Mouse (Mus musculus): ENCODE results near the gene Sem1. TPM values are rescaled to one million over a fixed set of nuclear protein-coding genes. Genes with fewer than 3 reads are reported as not detected.
A peak's percentile ranks its signal among the peaks of the same experiment; 100 is the strongest.

The Sem1 gene
- polyA plus RNA-seq (2012; rRNA removed): 19.0 and 26.7 TPM in 2 replicates

- DNase-seq: peak; percentile 88
- Histone ChIP-seq H3K4me1 (ENCODE audit: control insufficient read depth, insufficient read depth, low read length) (peaks cover 14% of the 10 kb centered on the region; the same call in 1 of the 2 replicates), H3K4me3 (replicated peaks; ENCODE audit: extremely low read depth, low read depth, low read length) (peak within 1 kb of the TSS; percentile 99)
- TF ChIP-seq POLR2A (IDR thresholded peaks at IDR 0.05; ENCODE audit: borderline replicate concordance, extremely low read depth, low read depth, low read length) (peak; percentile 76; the same call in 1 of the 2 replicates), CTCF (IDR thresholded peaks at IDR 0.05; ENCODE audit: insufficient read depth, low read length) (no peak)
- 1% methylated on average over 59 of the region's 59 CpGs for WGBS
Measured at GRCm38 (mm10) chr6:6578304-6579149, at the start of gene Sem1. Sem1 (minus strand) TSS chr6:6578663.

GRCm38 (mm10) chr6:6622846-6623749 lies 44.6 kb upstream of the Sem1 start:
- WGBS: 55% methylated on average over 16 of the region's 16 CpGs
- no peaks in the 10 kb centered on the region for H3K4me1 ChIP-seq (ENCODE audit: control insufficient read depth, insufficient read depth, low read length)
- DNase-seq: peak; percentile 6
- H3K4me3 ChIP-seq (replicated peaks; ENCODE audit: extremely low read depth, low read depth, low read length): no peak overlapping the region
- TF ChIP-seq CTCF (IDR thresholded peaks at IDR 0.05; ENCODE audit: insufficient read depth, low read length) (no peak), POLR2A (IDR thresholded peaks at IDR 0.05; ENCODE audit: borderline replicate concordance, extremely low read depth, low read depth, low read length) (no peak)

- 55% methylated on average over 8 of the region's 8 CpGs for WGBS
- H3K4me3 ChIP-seq (replicated peaks; ENCODE audit: extremely low read depth, low read depth, low read length): no peak overlapping the region
Measured at GRCm38 (mm10) chr6:6603561-6604544, 25.4 kb upstream of the Sem1 start.

GRCm38 (mm10) chr6:6586313-6586712 lies 7.8 kb upstream of the Sem1 start:
- H3K4me3 ChIP-seq (replicated peaks; ENCODE audit: extremely low read depth, low read depth, low read length): no peak overlapping the region
- no peak for DNase-seq
- TF ChIP-seq CTCF (IDR thresholded peaks at IDR 0.05; ENCODE audit: insufficient read depth, low read length): no peak
- no peak for TF ChIP-seq POLR2A (IDR thresholded peaks at IDR 0.05; ENCODE audit: borderline replicate concordance, extremely low read depth, low read depth, low read length)
- 65% methylated on average over 2 of the region's 2 CpGs for WGBS
- H3K4me1 ChIP-seq (ENCODE audit: control insufficient read depth, insufficient read depth, low read length): no peaks in the 10 kb centered on the region

More at GRCm38 (mm10) chr6:6603561-6604544, 25.4 kb upstream of the Sem1 start:
- no peak for TF ChIP-seq POLR2A (IDR thresholded peaks at IDR 0.05; ENCODE audit: borderline replicate concordance, extremely low read depth, low read depth, low read length)
- no peak for TF ChIP-seq CTCF (IDR thresholded peaks at IDR 0.05; ENCODE audit: insufficient read depth, low read length)
- no peak for DNase-seq
- H3K4me1 ChIP-seq (ENCODE audit: control insufficient read depth, insufficient read depth, low read length): no peaks in the 10 kb centered on the region

GRCm38 (mm10) chr6:6581849-6582248 lies 3.4 kb upstream of the Sem1 start:
- 57% methylated on average over 2 of the region's 2 CpGs for WGBS
- TF ChIP-seq POLR2A (IDR thresholded peaks at IDR 0.05; ENCODE audit: borderline replicate concordance, extremely low read depth, low read depth, low read length) (no peak), CTCF (IDR thresholded peaks at IDR 0.05; ENCODE audit: insufficient read depth, low read length) (no peak)
- H3K4me1 ChIP-seq (ENCODE audit: control insufficient read depth, insufficient read depth, low read length): peaks cover 6% of the 10 kb centered on the region; the same call in 1 of the 2 replicates
- H3K4me3 ChIP-seq (replicated peaks; ENCODE audit: extremely low read depth, low read depth, low read length): no peak overlapping the region
- no peak for DNase-seq

- TF ChIP-seq POLR2A (IDR thresholded peaks at IDR 0.05; ENCODE audit: borderline replicate concordance, extremely low read depth, low read depth, low read length): no peak
- no peak for TF ChIP-seq CTCF (IDR thresholded peaks at IDR 0.05; ENCODE audit: insufficient read depth, low read length)
- Histone ChIP-seq H3K4me3 (replicated peaks; ENCODE audit: extremely low read depth, low read depth, low read length) (peak overlapping the region; percentile 99), H3K4me1 (ENCODE audit: control insufficient read depth, insufficient read depth, low read length) (peaks cover 14% of the 10 kb centered on the region)
- under 1% methylated on average over 17 of the region's 17 CpGs for WGBS
- DNase-seq: no peak
Measured at GRCm38 (mm10) chr6:6577741-6578284, 650 bp downstream of the Sem1 start.

GRCm38 (mm10) chr6:6577291-6577690 lies 1.2 kb downstream of the Sem1 start:
- peaks cover 17% of the 10 kb centered on the region for H3K4me1 ChIP-seq (ENCODE audit: control insufficient read depth, insufficient read depth, low read length)
- 44% methylated on average over 3 of the region's 3 CpGs for WGBS
- no peak for DNase-seq
- no peak for TF ChIP-seq POLR2A (IDR thresholded peaks at IDR 0.05; ENCODE audit: borderline replicate concordance, extremely low read depth, low read depth, low read length)
- TF ChIP-seq CTCF (IDR thresholded peaks at IDR 0.05; ENCODE audit: insufficient read depth, low read length): no peak
- H3K4me3 ChIP-seq (replicated peaks; ENCODE audit: extremely low read depth, low read depth, low read length): peak overlapping the region; percentile 99

GRCm38 (mm10) chr6:6575796-6576195 lies 2.7 kb downstream of the Sem1 start:
- DNase-seq: no peak
- H3K4me1 ChIP-seq (ENCODE audit: control insufficient read depth, insufficient read depth, low read length): peaks cover 17% of the 10 kb centered on the region
- WGBS: 47% methylated on average over 4 of the region's 4 CpGs
- no peak overlapping the region for H3K4me3 ChIP-seq (replicated peaks; ENCODE audit: extremely low read depth, low read depth, low read length)
- no peak for TF ChIP-seq POLR2A (IDR thresholded peaks at IDR 0.05; ENCODE audit: borderline replicate concordance, extremely low read depth, low read depth, low read length)
- TF ChIP-seq CTCF (IDR thresholded peaks at IDR 0.05; ENCODE audit: insufficient read depth, low read length): no peak
